Mouse (Mus musculus) liver, adult 2 months (tissue): ENCODE results near the gene Atp1b2.

ENCODE experiments used
- CTCF ChIP-seq: fragments of 200-500 bp; IDR thresholded peaks from 2 replicates; pipeline ENCODE4 v1.5.1; 2011; ENCODE audit warnings: low read depth, low read length, control low read depth
- POLR2A ChIP-seq: fragments of 200-500 bp; IDR thresholded peaks from 2 replicates; pipeline ENCODE4 v1.6.1; 2011; ENCODE audit warnings: low read length, control low read depth; ENCODE audit not compliant: insufficient read depth; ENCODE audit errors: extremely low read depth

GRCm38 (mm10) chr11:69560896-69561854 lies 44.6 kb downstream of the Atp1b2 start:
- no peak for TF ChIP-seq CTCF
- no peak for TF ChIP-seq POLR2A
